Mouse (Mus musculus) ovary, adult 2 months (tissue): ENCODE measurements around the gene Tcaf3. TPM values are rescaled to one million over a fixed set of nuclear protein-coding genes. Genes with fewer than 3 reads are reported as not detected.

ENCODE experiments used
- polyA plus RNA-seq: library from polyadenylated mRNA; depleted of rRNA; stranded (reverse); fragments of >200 nt; gene quantifications from 2 replicates; pipeline ENCODE4 v1.2.3, GENCODE M21; 2012; rRNA removed

Gene Tcaf3
- not detected in 2 replicates for polyA plus RNA-seq

GRCm38 (mm10) chr6:42597592-42597991, at the start of gene Tcaf3:
Gene Tcaf3, minus strand, starts transcription at chr6:42597692.

GRCm38 (mm10) chr6:42644912-42645549, 47.5 kb upstream of the Tcaf3 start, which contains the start of gene Tcaf2:
Gene Tcaf2, minus strand, starts transcription at chr6:42645254.

GRCm38 (mm10) chr6:42547461-42547860, 50.0 kb downstream of the Tcaf3 start, which contains the start of gene Olfr455:
Gene Olfr455, minus strand, starts transcription at chr6:42547587.

Other genes starting within 250 kb of the Tcaf3 start
- 300 and 324 TPM in 2 replicates for gene Zyx, start 248.1 kb downstream of the Tcaf3 start, polyA plus RNA-seq
- gene Epha1, start 224.4 kb downstream of the Tcaf3 start, polyA plus RNA-seq = 5.2 and 5.5 TPM in 2 replicates
- gene Tas2r143, start 197.5 kb downstream of the Tcaf3 start, polyA plus RNA-seq = 0.33 TPM in 1 of 2 replicates, not detected in the other
- gene Tas2r135, start 192.3 kb downstream of the Tcaf3 start, polyA plus RNA-seq = not detected in 2 replicates
- gene Tas2r126, start 163.2 kb downstream of the Tcaf3 start, polyA plus RNA-seq = not detected in 2 replicates
- gene Olfr458, start 132.5 kb downstream of the Tcaf3 start, polyA plus RNA-seq = not detected in 2 replicates
- gene Olfr457, start 121.4 kb downstream of the Tcaf3 start, polyA plus RNA-seq = not detected in 2 replicates
- gene Olfr456, start 110.5 kb downstream of the Tcaf3 start, polyA plus RNA-seq = not detected in 2 replicates
- gene Olfr455, start 50.1 kb downstream of the Tcaf3 start, polyA plus RNA-seq = not detected in 2 replicates
- gene Tcaf2, start 47.6 kb upstream of the Tcaf3 start, polyA plus RNA-seq = 3.1 and 3.4 TPM in 2 replicates
- 84.3 and 86.2 TPM in 2 replicates for gene Tcaf1, start 112.4 kb upstream of the Tcaf3 start, polyA plus RNA-seq
- gene Olfr453, start 141.7 kb upstream of the Tcaf3 start, polyA plus RNA-seq = not detected in 2 replicates
- gene Olfr38, start 158.7 kb upstream of the Tcaf3 start, polyA plus RNA-seq = not detected in 2 replicates
- not detected in 2 replicates for gene Olfr452, start 187.4 kb upstream of the Tcaf3 start, polyA plus RNA-seq
- gene Olfr450, start 214.2 kb upstream of the Tcaf3 start, polyA plus RNA-seq = not detected in 2 replicates
- not detected in 2 replicates for gene Olfr449, start 236.7 kb upstream of the Tcaf3 start, polyA plus RNA-seq